Mouse (Mus musculus) bone marrow, adult 2 months (tissue): ENCODE results near the gene Arpc5l.

Source experiments
- CTCF ChIP-seq: fragments of 200-500 bp; IDR thresholded peaks from 2 replicates; pipeline ENCODE4 v1.5.1; 2011; ENCODE audit warnings: low read length, control low read depth; ENCODE audit not compliant: control insufficient read depth, insufficient read depth
- POLR2A ChIP-seq: fragments of 200-500 bp; IDR thresholded peaks from 2 replicates; pipeline ENCODE4 v1.6.1; 2011; ENCODE audit warnings: low read depth, mild to moderate bottlenecking, control low read depth, low read length, borderline replicate concordance; ENCODE audit not compliant: control insufficient read depth

DNA sequence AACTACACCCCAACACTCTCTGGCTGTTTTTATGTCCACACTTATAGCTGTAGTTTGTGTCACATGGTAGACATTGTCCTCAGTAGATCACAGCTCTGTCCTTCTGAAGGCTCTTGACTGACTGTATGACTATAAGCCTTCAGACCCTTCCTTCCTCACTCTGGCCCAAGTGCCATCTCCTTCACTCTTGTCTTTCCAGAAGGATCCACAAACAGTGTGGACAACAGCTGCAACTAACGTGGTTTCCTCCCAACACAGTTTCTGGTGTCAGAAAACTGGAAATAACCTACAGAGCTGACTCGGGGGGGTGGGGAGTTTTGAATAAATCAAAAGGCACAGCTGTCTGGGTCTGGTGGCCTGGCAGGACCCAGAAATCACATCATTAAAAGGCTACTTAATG lies 49.1 kb upstream of the Arpc5l start:
- TF ChIP-seq CTCF (no peak), POLR2A (no peak)
